Mouse (Mus musculus) layer of hippocampus, postnatal 14 days (tissue): ENCODE measurements around the gene Dph5. TPM values are rescaled to one million over a fixed set of nuclear protein-coding genes. Genes with fewer than 3 reads are reported as not detected.

Experiments used
- microRNA-seq, 2 experiments: library from miRNA; unstranded; fragments of <30 nt; microRNA quantifications; one replicate each; pipeline ENCODE4 v1.2.0; 2021
- total RNA-seq, 2 experiments: library from RNA; stranded (reverse); gene quantifications; 2 replicates each; pipeline ENCODE4 v1.2.3; 2021

Gene Dph5
- total RNA-seq, 2 experiments from 2014 or later, result 15.9 to 16.9 TPM

Small RNA genes lying within 50 kb of the gene (microRNA-seq; reads per million reads assigned to microRNA genes)
- 0 reads per million in 2 experiments for gene Mir669n

Other genes with a start within 250 kb of the Dph5 start
- gene S1pr1, start 172.8 kb upstream of the Dph5 start, total RNA-seq, result 10 to 100 TPM; 78.1 to 83.8 TPM
- gene Slc30a7, start 119.6 kb downstream of the Dph5 start, total RNA-seq, result 10 to 100 TPM; 22.8 to 27.0 TPM
- gene Extl2, start 119.6 kb downstream of the Dph5 start, total RNA-seq, result 10 to 100 TPM; 64.1 to 65.2 TPM
- 10 to 100 TPM; 35.1 to 40.3 TPM for gene Vcam1, start 241.9 kb downstream of the Dph5 start, total RNA-seq